Mouse (Mus musculus) G1E (cell line): ENCODE results near the gene Dyrk4. TPM values are rescaled to one million over a fixed set of nuclear protein-coding genes. Genes with fewer than 3 reads are reported as not detected.

Experiments used
- ATAC-seq: 2 replicates; pipeline ENCODE4 v1.8.0; 2016; ENCODE audit warnings: mild to moderate bottlenecking; ENCODE audit not compliant: insufficient number of reproducible peaks, poor library complexity, low FRiP score, severe bottlenecking; ENCODE audit errors: extremely low read depth
- DNase-seq: peaks from one replicate; pipeline ENCODE4 v3.0.0; 2012; ENCODE audit warnings: low spot score
- H3K27me3 ChIP-seq: 2 replicates; pipeline ENCODE4 v1.6.1; 2012; ENCODE audit warnings: mild to moderate bottlenecking, low read length, inconsistent platforms; ENCODE audit not compliant: insufficient read depth
- H3K36me3 ChIP-seq: replicated peaks from 2 replicates; pipeline ENCODE3; 2012; ENCODE audit warnings: mild to moderate bottlenecking, inconsistent platforms
- H3K4me1 ChIP-seq: 2 replicates; pipeline ENCODE4 v1.6.1; 2012; ENCODE audit warnings: low read depth, low read length, inconsistent platforms, mixed read lengths; ENCODE audit not compliant: insufficient read depth
- H3K4me3 ChIP-seq: 2 replicates; pipeline ENCODE4 v1.5.1; 2012; ENCODE audit warnings: low read depth, mild to moderate bottlenecking, inconsistent platforms, low read length, moderate library complexity, mixed read lengths
- H3K9me3 ChIP-seq: replicated peaks from 2 replicates; pipeline ENCODE4 v1.6.1; 2012; ENCODE audit warnings: inconsistent platforms
- CTCF ChIP-seq: IDR thresholded peaks from 2 replicates; pipeline ENCODE4 v1.5.1; 2012; ENCODE audit warnings: low read depth, low read length, inconsistent platforms, mixed read lengths
- GATA1 ChIP-seq: IDR thresholded peaks from 2 replicates; pipeline ENCODE4 v1.6.1; 2012; ENCODE audit warnings: borderline replicate concordance, low read length, inconsistent platforms, mixed read lengths
- GATA2 ChIP-seq: IDR thresholded peaks from 2 replicates; pipeline ENCODE4 v1.6.1; 2012; ENCODE audit warnings: low read depth, low read length, inconsistent platforms, borderline replicate concordance
- POLR2AphosphoS5 ChIP-seq: IDR thresholded peaks from 2 replicates; pipeline ENCODE4 v1.6.1; 2012; ENCODE audit warnings: low read depth, low read length, inconsistent platforms; ENCODE audit not compliant: insufficient replicate concordance
- TAL1 ChIP-seq: conservative IDR thresholded peaks from 2 replicates; pipeline ENCODE4 v1.6.1; 2012; ENCODE audit warnings: low read depth, low read length, inconsistent platforms, mixed read lengths
- polyA plus RNA-seq: library from polyadenylated mRNA; stranded (reverse); fragments of >175 nt; gene quantifications from 2 replicates; pipeline ENCODE4 v1.2.3, GENCODE M21; 2012
- total RNA-seq, 2 experiments: library from RNA; stranded (forward) in 1 of 2; stranded (reverse) in 1 of 2; fragments of 200-1000 nt in 1 of 2; fragments of >200 nt in 1 of 2; fragmentation: Nextera tagmentation in 1 of 2; gene quantifications; 2 replicates each; pipeline ENCODE4 v1.2.3; 2014 to 2017

The Dyrk4 gene
- total RNA-seq (2014; fragmentation: Nextera tagmentation) (not detected in 2 replicates), total RNA-seq (2017) (not detected in 2 replicates), polyA plus RNA-seq (not detected in 2 replicates)

- DNase-seq (no peak), ATAC-seq (no peak; the same call in 1 of the 2 replicates)
- no peaks in the 10 kb centered on the region for H3K9me3 ChIP-seq
- H3K27me3 ChIP-seq = no peaks in the 10 kb centered on the region
- TF ChIP-seq TAL1 = no peak
- TF ChIP-seq GATA1 = no peak
- no peak for TF ChIP-seq GATA2
- TF ChIP-seq POLR2AphosphoS5 = no peak
- TF ChIP-seq CTCF = no peak
- H3K4me3 ChIP-seq = no peak within 1 kb of the TSS
- no peaks in the 10 kb centered on the region for H3K4me1 ChIP-seq
- peaks cover 61% of the 10 kb centered on the region for H3K36me3 ChIP-seq
Measured at GRCm38 (mm10) chr6:126921111-126921881, at the start of gene Dyrk4. Gene Dyrk4 (minus strand): TSS chr6:126921839.

GRCm38 (mm10) chr6:126966241-126967026 is 44.8 kb upstream of the Dyrk4 start:
- Histone ChIP-seq H3K36me3 (peaks cover 79% of the 10 kb centered on the region), H3K9me3 (no peaks in the 10 kb centered on the region), H3K4me1 (no peaks in the 10 kb centered on the region), H3K4me3 (no peak overlapping the region), H3K27me3 (no peaks in the 10 kb centered on the region)
- DNase-seq (no peak), ATAC-seq (no peak)
- TF ChIP-seq CTCF = no peak
- no peak for TF ChIP-seq GATA1
- TF ChIP-seq TAL1 = no peak
- TF ChIP-seq GATA2 = no peak

- DNase-seq = no peak
- no peaks in the 10 kb centered on the region for H3K9me3 ChIP-seq
- peaks cover 63% of the 10 kb centered on the region for H3K36me3 ChIP-seq
- TF ChIP-seq GATA1 = no peak
- no peak for TF ChIP-seq CTCF
- TF ChIP-seq POLR2AphosphoS5 = no peak
- TF ChIP-seq GATA2 = no peak
- no peak for TF ChIP-seq TAL1
- no peak for ATAC-seq
- H3K27me3 ChIP-seq = no peaks in the 10 kb centered on the region
- no peaks in the 10 kb centered on the region for H3K4me1 ChIP-seq
- H3K4me3 ChIP-seq = no peak overlapping the region
Measured at GRCm38 (mm10) chr6:126963426-126963825, 41.8 kb upstream of the Dyrk4 start.

GRCm38 (mm10) chr6:126962709-126963108 is 41.1 kb upstream of the Dyrk4 start:
- no peak for DNase-seq

GRCm38 (mm10) chr6:126961371-126962018 is 39.9 kb upstream of the Dyrk4 start:
- no peak for ATAC-seq
- H3K36me3 ChIP-seq = peaks cover 62% of the 10 kb centered on the region

More at GRCm38 (mm10) chr6:126962709-126963108, 41.1 kb upstream of the Dyrk4 start:
- no peak for ATAC-seq
- Histone ChIP-seq H3K4me3 (no peak overlapping the region), H3K9me3 (no peaks in the 10 kb centered on the region), H3K36me3 (peaks cover 61% of the 10 kb centered on the region), H3K27me3 (no peaks in the 10 kb centered on the region), H3K4me1 (no peaks in the 10 kb centered on the region)
- TF ChIP-seq GATA2 (no peak), TAL1 (no peak), CTCF (no peak), GATA1 (no peak), POLR2AphosphoS5 (no peak)

More at GRCm38 (mm10) chr6:126961371-126962018, 39.9 kb upstream of the Dyrk4 start:
- Histone ChIP-seq H3K27me3 (no peaks in the 10 kb centered on the region), H3K9me3 (no peaks in the 10 kb centered on the region), H3K4me1 (no peaks in the 10 kb centered on the region), H3K4me3 (no peak overlapping the region)
- no peak for DNase-seq
- TF ChIP-seq TAL1 (no peak), POLR2AphosphoS5 (no peak), GATA2 (no peak), CTCF (no peak), GATA1 (no peak)
